Mouse (Mus musculus) NIH3T3 (cell line): ENCODE data around the gene Rab7.
"Not testable (repeated sequence)": the region's sequence is repeated elsewhere in the genome, so short reads cannot be mapped to it uniquely, and the experiment has no call there.

ENCODE experiments used
- DNase-seq: peaks from one replicate; pipeline ENCODE4 v3.0.0-alpha.2; 2012; ENCODE audit warnings: low read depth

Gene Rab7

DNA sequence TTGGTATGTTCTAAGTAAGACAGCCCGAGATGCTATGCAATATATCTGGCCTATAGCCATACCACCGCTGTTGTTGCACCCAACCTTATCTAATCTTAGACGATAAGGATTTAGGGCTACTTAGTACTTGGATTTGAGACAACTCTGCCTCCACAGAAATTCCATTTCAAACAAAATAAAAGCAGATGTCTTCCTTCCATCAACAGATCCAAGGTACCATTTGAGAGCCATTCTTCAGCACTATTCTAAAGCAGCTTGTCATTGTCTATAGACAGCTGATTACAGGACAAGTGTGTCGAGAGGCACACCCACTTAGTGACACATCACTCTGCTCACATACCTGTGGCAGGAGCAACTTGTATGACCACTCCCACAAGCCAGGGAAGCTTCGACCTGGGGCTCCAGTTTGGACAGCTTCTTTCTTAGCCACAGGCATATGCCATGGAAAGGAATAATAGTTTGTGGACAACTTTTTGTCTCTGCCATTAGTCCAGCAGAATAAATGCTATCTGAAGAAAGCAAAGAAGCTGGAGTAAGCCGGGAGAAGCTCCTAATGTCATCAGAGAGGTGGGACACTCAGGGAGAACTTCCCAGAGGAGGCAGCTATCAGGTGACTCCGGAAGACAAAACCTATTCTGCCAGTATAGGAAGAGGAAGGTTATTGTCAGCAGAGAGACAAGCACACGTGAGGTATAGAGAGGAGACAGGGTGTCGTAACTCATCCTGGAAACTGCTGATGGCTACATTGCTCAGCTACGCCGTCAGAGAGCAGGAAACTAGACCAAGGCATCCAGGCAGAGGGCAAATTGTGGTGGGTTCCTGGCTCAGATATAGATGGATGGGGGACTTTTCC is 8.4 kb upstream of the Rab7 start:
- DNase-seq = peak; percentile 34

GRCm38 (mm10) chr6:88051206-88051605 is 6.1 kb upstream of the Rab7 start:
- DNase-seq = no peak

DNA sequence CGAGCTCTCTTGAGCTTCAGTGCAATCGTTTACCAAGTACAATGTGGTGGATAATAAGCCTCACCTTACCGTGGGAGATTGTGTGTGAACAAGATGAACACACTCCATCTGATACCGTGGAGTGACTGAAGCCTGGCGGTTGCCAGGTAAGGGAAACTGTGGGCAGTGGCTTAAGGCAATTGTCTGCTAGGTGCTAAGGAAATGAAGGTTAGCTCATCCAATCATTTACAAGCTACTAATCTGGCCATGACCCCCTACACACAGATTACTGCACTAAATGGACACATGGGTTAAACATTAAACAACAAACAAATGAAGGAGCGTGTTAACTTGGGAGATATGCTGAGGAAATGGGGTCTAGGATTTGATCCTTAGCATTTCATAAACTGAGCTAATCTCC is 3.9 kb upstream of the Rab7 start:
- DNase-seq = no peak

DNA sequence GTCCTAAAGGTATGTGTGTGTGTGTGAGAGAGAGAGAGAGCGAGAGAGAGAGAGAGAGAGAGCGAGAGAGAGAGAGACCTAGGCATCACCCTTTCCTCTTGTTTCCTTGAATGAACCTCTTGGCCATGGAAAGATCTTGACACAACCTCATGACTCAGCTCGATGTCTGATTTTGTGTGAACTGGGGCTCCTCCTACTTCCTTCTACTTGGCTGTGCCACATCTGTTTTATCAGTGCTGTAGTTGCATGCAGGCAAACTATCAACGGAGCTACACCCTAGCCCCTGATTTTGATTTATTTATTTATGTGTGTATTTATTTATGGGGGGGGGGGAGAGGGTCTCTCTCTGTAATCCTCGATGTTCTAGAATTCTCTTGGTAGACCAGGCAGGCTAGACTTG is 2.8 kb upstream of the Rab7 start:
- DNase-seq = peak; percentile 63

DNA sequence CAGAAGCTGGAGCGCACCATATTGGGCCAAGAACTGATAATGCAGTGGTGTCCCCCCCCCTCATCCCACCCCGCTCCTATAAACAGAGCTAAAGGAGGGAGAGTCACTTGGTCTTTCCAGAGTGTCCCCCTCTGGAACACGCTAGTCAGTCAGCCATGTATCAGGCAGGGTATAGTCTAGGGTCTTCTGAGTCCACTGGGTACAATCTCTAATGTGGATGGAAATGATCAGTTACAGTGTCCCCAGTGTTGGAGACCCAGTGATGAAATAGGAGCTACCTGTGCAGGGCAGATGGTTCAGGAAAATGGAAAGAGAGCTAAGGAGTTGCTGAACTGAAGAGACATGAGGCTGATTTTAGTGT is 316 bp upstream of the Rab7 start:
- DNase-seq = no peak

GRCm38 (mm10) chr6:88044234-88044576 is 865 bp downstream of the Rab7 start:
- DNase-seq = no peak

DNA sequence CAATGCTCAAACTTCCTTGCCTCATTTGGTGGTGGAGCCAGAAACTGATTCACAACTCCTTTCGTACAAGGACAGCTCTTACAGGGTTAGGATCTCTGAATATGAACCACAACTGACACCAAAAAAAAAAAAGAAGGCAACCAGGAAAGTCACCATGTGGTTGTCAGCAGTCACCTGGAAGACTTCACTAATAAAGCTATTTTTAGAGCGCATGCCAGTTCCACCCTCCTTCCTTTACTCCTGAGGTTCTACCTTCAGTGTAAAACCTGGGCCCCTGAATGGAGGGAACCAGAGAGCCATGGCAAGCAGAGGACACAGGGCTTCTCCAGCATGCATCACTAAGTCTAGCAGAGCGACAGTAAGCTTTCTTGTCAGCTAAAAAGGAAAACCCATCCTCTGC is 2.7 kb downstream of the Rab7 start:
- DNase-seq = no peak

DNA sequence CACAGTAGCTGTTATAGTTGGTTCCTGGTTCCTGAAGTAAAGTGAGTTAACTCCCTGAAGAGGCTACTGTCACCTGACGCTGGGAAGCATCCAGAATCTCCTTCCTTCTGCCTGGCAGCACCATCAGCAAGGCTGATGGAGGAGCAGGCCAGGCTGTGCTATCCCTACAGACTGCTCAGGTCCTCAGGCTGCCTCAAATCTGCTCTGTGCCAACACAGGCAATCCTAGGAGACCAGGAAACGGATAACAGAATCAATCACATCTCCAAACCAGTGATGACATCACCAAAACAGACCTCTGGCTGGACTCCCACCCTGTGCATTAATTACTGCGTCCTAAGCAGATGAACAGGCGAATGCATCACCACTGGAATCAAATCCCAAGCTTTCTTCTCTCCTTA is 3.8 kb downstream of the Rab7 start:
- peak; percentile 62 for DNase-seq

- DNase-seq = no peak
Measured at GRCm38 (mm10) chr6:88039426-88039825, 5.6 kb downstream of the Rab7 start.

DNA sequence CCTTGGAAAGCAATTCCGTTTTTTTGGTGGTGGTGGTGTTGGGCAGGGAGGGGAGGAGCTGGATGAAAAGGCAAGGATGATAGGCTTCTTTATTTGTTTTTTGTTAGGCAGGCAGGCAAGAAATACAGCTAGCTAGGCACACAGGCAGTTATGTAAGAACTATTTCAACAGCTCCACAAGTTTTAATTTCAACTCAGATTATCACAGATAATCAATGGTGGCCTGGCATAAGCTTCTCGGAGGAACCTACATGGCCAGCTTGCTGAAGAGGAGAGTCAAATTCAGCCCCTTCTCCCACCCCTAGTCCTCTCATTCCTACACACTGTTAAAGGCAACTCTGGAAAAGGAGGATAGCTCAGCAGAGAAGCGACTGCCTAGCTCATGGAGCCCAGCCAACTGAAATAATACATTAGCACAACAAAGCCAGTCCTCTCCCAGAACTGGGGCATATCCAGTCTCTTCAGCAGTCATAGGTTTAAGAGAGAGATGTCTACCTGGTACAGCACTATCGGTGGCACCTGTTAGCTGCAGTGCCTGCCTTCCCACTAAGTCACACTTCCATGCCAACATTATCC is 7.5 kb downstream of the Rab7 start:
- no peak for DNase-seq

GRCm38 (mm10) chr6:88033504-88033903 is 11.6 kb downstream of the Rab7 start:
- DNase-seq = no peak

- DNase-seq = no peak
Measured at GRCm38 (mm10) chr6:88030432-88030831, 14.6 kb downstream of the Rab7 start.

DNA sequence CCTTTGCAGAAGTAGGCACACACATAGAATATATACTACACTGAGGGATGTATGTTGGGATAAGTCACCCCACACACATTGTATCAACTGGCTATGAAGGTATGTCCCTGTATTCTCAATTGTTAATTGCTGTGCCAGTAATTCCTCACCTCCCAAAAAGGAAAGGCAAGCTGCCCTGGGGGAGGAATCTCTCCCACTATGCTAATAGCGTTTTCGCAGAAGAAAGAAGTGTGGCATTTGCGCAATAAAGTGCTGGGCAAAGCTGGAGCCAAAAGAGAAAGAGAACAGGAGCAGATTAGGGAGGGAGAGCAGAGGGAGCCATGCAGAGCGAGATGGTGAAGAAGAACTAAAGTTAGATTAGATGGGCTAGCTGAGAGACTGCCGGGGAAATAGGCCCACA is 17.7 kb downstream of the Rab7 start:
- peak; percentile 21 for DNase-seq

GRCm38 (mm10) chr6:88023316-88023890 is 21.7 kb downstream of the Rab7 start:
- peak; percentile 57 for DNase-seq

DNA sequence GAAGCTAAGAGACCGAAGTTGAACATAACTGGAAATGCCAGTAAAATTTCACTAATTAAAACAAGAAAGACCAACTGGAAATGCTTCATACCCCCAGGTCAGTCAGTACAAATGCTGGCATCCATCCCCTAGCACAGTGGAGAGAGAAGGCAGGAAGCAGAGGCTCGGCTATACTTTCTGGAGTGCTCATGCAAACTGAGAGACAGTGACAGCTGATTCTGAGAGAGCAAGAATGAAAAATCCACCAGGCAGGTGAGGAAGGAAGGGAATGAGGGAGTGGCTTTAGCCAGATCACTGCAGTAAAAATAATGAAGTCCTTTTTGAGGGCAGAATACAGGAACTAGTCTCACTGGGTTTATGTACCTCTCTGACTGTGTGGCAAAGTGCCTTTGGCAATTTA is 25.9 kb downstream of the Rab7 start:
- DNase-seq = no peak

DNA sequence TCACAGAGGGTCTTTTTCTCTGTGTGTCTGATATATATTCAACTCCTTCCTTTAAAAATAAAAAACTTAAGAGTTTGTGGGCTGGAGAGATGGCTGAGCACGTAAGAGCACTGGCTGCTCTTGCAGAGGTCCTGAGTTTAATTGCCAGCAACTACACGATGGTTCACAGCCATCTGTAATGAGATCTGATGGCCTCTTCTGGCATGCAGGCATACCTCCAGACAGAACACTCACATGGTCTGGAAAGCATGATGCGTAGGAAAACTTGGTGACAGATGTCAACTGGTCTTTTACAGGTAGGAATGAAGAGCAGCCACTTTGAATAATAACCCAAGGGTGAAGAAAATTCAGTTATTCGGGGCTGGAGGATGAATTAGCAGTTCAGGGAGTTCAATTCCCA is 27.2 kb downstream of the Rab7 start:
- DNase-seq = no peak

GRCm38 (mm10) chr6:88015797-88016196 is 29.3 kb downstream of the Rab7 start:
- DNase-seq = no peak

DNA sequence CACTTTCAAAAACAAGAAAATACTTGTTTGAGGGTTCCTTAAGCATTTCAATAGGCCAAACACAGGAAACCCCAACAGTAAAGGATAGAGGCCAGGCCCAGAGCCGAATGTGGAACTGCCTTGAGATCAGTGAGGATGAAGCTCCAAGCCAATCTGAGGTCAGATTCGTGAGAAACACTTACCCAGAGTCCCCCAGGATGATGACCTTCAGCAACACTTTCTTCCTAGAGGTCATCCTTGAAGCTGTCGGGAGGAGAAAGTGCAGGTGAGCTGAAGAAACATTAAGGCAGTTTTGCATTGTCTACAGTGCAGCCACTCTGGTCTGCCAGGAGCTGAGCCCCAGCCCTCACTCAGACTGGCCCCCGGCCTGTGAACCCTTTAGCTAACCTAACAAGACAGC is 31.6 kb downstream of the Rab7 start:
- DNase-seq = no peak

DNA sequence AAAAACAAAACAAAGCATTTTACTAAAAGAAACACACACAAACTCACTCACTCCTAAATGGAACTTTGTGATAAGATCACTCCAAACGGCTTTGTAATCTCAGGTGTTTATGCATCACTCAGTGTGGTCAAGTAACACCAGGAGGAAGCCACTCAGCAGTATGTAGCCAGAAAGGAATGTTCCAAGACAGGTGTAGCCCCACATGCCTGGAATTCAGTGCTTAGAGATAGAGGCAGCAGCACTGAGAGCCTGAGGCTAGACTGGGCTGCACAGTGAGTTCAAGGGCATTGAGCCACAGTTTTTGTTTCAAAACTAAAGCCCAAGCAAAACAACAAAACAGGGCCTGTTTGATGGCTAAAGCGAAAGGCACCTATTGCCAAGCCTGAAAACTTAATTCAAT is 32.5 kb downstream of the Rab7 start:
- no peak for DNase-seq

GRCm38 (mm10) chr6:88011106-88011505 is 34.0 kb downstream of the Rab7 start:
- peak; percentile 66 for DNase-seq

- DNase-seq = no peak
Measured at GRCm38 (mm10) chr6:88009209-88009608, 35.9 kb downstream of the Rab7 start.

DNA sequence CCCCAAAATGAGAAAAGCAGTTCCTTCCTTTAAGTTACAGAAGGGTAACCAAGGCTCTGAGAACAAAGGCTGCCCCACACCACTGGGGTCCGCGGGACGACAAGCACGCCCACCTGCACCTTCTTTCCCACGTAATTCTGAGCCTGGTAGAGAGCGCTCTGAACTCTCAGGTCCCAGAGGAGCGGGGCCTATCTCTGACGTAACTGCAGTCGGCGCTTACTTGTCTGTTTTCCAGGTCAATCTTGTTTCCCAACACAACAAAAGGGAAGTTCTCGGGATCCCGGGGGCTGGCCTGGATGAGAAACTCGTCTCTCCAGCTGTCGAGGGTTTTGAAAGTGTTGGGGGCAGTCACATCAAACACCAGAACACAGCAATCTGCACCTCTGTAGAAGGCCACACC is 40.3 kb downstream of the Rab7 start:
- not testable (repeated sequence) for DNase-seq

DNA sequence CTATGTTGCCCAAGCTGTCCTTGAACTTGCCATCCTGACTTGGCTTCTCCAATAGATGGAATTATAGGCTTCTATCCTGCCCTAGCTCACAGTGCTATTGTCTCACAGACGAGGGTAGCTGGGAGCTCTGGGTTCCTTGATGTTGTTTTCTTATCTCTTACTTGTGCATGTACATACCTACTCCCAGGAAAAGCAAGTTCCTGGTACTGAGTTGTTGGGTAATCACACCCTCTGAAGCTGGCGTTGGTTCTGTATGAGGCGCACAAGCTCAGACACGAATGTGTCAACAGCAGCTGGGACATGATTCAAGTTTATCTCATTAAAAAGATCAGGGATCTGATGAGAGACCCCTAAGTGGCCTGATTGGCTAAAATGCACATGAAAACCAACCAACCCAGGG is 41.6 kb downstream of the Rab7 start:
- no peak for DNase-seq

DNA sequence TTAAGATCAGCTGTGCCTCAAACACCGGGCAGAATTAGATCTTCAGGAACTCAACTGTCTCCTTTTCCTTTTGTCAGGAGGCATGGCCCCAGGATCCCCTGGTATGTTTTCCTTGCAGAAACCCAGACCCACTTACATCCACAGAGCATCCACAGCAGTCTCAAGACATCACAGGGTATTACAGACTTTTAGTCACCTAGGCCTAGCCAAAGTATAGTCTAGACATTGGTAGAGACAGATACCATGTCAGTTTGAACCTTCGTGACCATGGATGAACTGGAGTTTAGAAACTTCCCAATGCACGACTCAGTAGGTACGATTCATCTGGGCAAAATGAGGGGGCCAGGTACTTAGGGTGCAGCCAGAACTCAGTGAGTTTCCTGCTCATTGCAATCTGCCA is 46.7 kb downstream of the Rab7 start:
- no peak for DNase-seq
